Mouse (Mus musculus): ENCODE measurements around the gene Olfr1392. TPM values are rescaled to one million over a fixed set of nuclear protein-coding genes. Genes with fewer than 3 reads are reported as not detected.
"Not testable (repeated sequence)": the region's sequence is repeated elsewhere in the genome, so short reads cannot be mapped to it uniquely, and the experiment has no call there.

The Olfr1392 gene
- total RNA-seq (2021) = not detected
- long read RNA-seq, experiment 1 = 0 reads
- long read RNA-seq, experiment 2 = 0 reads

DNA sequence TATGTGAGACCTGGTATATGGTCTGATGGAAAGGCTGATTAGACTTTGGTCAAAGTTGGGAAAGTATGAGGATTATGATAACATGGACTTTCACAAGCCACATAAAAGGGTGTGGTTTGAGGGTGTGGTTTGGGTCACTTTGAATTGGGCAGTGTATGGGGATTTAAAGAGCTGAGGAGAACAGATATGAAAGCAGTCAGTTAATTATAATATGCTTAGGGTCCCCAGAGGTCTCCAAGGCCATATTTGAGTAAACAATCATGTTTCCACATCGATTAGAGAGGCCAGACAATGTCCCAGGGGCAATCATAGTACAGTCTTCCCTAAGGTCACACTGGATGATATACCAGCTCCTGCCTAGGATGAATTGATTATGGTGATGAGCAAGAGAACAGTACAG, at the start of gene Olfr1392:
Gene Olfr1392, plus strand, starts transcription at position 301 of the 400 bp plus-strand sequence.
- DNase-seq = not testable (repeated sequence)

DNA sequence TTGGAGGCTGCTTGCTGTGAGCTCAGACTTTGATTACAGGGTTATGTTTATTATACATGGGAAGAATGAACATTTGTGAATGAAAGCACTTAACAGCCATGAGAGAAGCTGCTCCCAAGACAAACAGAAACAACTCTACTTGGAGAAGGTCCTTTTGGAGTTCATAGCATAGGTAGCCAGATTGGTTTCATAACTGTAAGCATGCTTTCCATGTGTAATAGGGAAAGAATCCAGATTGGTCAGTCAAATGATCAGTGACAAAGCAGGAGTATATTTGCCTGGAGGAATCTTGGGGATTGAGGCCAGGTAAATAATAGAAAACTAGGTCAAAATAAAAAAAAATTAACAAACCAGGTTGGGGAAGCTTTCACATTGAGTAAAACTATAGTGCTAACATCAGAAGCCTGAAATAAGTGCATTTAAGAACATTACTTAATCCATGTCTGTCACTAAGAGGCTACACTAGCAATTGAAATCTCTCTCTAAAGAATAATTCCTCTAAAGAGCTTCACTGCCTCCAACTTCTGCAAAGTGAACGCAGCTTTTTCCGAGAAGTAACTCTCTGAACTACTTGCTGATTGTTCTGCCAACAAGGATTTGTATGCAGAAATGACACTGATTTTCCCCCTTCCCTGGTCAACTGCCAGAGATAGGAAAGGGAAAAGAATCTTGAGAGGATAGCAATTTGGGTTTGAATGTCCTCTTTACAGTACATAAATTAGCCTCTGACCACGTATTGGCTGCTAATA, 49.4 kb upstream of the Olfr1392 start:
- DNase-seq = no peak

DNA sequence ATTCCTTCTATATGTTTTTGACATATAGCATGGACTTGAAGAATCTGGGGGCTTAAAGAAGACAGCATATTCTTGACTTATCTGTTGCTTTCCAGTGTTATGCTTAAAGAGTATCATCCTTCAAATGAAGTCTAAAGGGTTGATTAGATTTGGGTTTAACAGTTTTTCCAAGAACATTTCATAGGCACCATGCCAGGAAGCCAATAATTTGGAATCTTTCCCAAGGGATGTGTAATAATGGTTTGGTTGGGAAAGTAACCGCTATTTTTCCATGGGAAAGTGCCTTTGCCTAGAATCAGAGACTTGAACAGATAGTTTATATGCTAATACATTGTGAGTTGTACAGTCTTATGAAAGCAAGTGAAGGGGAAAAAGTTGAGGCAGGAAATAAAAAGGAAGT, 48.2 kb upstream of the Olfr1392 start:
- DNase-seq = no peak

DNA sequence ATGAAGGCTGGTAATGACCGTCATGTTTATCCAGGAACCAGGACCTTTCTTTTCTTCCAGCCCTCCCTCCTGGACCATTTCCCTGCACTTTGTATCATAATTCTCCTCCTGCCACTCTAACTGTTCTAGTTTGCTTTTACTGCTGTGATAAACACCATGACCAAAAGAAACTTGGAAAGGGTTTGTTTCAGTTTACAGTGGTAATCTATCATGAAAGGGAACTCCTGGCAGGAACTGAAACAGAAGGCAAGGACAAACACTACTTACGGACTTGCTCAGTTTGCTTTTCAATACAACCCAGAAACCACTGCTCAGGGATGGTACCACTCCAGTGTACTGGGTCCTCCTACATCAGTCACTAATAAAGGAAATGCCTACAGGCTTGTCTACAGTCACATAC, 47.5 kb upstream of the Olfr1392 start:
- DNase-seq = no peak

DNA sequence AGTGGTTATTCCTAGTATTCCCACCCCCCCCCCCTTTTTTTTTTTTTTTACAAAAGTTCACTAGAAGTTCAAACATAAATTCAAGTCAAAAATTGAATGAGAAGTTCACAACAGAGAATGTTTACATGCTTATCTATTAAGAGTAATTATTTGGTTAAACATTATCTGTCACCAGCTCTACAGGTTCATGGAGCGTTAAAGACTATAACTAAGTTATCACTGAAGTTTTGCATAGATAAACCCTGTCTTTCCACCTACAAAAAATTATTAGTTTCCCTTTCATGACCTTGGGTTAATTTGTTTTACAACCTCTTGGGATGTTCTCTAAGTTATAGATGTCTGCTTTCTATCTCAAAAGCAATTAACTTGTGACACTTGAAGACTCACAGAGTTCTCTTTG, 44.8 kb upstream of the Olfr1392 start:
- no peak for DNase-seq

DNA sequence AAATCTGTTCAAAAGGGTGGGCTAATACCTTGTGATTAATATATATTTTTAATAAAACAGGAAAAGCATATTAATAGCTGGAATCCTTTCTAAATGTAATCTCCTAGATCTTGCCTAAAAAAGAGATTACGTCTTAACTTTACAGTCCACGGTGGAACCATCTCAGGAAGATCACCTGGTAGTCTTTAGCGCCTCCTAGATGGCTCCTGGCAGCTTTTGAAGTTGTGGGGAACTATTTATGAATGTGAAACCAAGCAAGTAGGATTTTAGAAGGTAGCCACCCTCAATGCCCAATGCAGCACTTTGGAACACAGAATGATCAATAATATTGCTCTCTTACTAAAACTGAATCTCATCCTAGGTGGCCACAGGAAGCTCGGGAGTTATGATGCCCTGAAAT, 44.2 kb upstream of the Olfr1392 start:
- DNase-seq = no peak

DNA sequence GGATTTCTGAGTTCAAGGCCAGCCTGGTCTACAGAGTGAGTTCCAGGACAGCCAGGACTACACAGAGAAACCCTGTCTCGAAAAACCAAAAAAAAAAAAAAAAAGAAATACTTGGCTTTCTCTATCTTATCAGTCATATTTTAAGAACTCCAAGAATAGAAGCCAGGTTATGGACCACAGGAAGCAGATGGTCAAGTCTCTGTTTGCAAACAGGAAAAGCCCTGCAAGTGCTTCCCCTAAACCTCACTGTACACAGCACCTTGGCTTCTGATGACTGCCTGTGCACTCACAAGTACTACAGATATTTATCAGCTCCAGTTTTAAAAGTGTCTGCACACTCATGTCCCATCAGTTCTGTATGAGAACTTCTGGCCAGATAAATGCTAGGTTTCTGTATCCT, 43.6 kb upstream of the Olfr1392 start:
- DNase-seq = no peak

DNA sequence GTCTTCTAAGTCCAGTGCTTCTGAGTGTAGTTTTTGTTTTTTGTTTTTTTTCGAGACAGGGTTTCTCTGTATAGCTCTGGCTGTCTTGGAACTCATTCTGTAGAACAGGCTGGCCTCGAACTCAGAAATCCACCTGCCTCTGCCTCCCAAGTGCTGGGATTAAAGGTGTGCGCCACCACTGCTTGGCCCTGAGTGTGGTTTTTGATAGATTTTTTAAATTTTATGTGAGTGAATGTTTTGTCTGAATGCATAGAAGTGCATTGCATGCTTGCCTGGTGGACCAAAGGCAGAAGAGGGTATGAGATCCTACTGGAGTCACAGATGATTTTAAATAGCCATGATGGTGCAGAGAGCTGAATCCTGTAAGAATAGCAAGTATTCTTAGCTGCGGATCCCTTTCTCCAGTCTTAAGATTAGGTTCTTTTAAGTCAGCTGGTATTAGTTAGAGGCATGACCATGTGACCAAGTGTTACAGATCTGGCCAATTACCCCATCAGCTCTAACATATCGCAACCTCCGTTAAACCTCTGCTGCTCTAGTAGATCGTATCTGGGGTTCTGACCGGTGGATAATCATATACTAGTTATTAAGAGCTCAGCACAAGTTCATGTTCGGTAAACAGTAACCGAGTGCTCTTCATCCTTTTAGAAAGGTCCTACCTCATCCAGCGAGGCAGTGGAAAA, 42.0 kb upstream of the Olfr1392 start:
- DNase-seq = no peak

DNA sequence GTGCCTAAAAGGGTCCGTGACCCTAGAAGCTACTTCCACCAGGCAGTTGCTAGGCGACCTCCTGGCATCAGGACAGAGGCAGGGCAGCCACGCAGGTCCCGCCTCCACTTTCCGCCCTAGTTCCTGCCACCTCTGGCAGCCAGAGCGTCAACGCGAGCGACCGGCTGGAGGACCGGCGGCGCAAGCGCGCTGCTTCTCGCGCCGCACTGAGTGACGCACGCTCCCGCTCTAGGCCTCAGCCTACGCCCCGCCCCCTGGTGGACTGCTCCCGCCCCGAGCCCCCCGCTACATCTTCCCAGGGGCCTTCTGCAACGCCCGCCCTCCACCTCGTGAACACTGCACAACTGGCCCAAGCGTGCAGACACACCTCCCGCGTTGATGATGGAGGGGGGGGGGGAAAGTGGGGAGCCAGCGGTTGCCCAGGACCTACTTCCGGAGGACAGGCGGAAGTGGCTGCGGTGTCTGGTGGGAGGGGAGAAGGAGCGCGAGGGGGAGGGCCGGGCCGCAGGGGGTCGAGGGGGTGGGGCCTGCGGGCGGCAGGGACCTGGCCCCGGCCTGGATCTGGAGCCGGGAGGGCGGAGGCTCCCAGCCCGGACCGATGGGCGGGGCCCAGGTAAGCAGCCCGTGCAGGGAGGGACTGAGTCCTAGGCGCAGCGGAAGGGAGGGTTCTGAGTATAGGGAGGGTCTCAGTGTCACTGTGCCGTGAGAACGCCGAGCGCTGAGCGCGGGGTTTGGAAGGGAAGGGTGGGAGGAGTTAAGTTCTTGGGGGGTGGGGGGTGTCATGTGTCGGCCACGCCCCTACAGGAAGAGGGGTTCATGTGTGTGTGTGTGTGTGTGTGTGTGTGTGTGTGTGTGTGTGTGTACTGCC, 41.1 kb upstream of the Olfr1392 start, which contains the start of gene Mgat1:
Gene Mgat1, plus strand, starts transcription at position 465 of the 868 bp plus-strand sequence.
- peak; percentile 94 for DNase-seq

DNA sequence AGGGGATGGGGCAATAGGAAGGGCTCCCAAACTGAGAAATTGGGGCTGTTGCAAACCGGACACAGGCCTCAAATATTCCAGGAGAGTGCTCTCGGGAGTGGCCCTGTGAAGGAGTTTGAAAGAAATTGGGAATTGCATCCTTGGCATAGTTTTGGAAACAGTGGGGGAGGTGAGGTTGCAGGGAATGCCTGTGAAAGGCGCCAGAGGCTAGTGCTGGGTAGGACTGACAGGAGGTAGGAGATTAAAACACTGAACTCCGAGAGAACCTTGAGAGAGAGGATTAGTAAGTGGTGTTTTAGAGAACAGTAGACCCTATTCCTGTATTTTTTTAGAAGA, 40.5 kb upstream of the Olfr1392 start:
- DNase-seq = no peak

DNA sequence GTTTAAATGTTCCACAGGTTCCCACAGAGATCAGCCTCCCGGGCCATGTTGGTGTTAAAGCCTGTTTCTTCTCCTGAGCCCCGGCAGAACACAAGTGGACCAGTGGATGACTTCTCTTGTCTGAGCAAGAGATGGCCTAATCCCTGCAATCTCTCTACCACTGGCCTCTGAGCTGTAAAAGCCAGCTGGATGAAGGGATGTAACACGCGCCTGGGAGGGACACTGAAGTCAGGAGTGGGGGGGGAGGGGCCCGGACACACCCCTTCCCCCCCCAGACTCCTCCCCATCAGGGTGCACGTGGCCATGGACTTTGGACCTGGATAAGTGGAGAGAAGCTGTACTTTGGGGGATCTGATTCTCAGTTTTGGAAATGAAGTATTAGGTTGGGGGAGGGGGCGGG, 39.9 kb upstream of the Olfr1392 start:
- peak; percentile 38 for DNase-seq

DNA sequence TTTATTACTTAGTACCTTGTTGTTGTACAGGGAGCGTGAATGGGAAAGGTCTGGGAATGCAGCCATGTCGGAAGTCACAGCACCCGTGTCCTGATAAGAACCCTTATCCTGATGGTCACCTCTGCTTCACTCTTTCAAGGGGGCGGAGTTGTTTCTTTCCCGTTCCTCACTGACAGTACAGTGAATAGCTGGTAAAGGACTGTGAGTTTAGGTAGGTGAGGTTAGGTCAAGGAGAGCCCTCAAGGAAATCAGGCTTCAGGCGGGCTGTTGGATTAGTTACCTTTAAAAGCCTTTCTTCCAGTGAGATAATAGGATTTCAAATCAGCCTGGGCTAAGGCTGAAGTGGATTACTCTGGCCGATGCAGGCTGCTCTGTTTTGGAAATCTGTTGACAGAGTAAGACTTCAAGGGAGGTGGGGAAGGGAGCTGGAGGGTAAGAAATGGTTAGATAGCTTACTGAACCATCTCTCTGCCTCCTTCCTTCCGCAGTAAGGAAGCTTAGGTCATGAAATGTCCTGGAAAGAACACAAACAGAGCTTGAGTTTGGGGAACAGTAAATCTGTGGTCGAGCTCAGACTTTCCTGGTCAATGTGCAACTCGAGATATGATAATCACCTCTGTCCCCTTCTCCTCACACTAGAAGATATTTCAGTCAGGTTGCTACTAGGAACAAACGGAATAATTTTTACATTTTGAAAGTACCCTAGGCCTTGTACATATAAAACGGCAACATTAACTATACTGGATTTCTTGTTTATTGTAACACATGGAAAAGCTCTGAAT, 39.3 kb upstream of the Olfr1392 start:
- DNase-seq = no peak

DNA sequence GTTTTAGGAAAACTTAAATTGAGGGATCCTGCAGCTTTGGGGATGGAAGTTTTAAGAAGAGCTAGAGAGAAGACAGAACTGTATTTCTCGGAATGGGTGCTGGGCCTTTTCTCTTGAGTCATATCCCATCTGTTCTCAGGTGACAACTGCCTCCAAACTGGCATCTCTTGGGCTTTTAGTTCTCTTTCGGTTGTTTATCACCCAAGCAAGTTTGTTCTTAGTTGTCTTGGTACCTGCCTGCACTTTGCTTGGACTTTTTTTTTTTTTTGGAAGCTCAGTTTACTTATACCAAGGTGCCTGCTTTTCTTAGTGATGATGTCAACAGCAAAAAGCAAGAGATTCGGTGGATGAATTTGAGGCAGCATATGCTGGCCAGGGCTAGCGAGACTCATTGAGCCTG, 38.6 kb upstream of the Olfr1392 start:
- no peak for DNase-seq

DNA sequence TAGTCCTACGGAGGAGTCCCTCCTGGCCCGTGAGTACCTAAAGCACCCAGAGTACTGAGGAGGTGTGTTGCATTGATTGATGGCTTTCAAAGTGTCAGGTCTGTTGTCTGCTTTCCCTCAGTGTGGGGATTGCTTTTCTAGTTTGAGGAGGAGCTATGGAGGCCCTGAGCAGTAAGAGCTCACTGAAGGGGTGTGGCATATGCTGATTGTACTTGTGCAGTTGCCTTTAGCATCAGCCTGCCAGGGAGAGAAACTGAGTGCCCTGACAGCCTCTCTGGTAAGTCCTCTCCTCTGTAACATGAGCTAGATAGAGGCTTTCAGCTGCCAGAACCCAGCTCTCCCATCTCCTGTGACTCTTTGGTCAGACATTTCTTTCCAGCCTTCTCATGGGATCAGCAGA, 37.8 kb upstream of the Olfr1392 start:
- DNase-seq = no peak

DNA sequence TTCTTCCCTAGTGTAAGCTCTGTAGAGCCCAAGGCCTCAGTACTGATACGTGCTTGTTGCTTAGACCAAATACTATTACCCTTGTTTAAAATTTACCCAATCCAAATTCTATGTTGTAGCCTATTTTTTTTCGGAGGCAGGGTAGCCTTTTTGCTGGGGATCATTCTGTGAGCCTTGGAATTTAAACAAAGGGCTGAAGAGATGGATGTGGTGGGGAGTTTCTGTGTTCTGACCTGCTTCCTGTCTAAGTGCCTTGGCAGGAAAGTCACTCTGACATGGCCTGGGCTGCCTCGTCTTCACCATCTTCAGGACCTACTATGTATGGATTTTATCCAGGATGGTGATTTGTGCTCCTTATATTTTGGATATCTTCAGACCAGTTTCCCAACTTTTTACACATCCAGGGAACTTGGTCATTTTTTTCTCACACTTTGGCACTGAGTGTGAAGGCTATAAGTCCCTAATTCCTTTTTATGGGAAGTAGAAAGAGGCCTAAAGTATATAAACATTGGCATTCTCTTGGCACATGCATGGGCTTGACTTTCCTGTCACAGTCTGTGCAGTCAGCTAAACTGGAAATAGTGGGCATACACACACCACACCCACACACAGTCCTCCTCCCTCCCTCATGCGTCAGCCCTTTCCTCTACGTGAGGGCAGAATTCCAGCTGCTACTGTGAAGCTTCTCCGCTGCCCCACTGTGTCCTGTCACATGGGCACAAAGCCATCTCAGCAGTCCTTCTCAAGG, 36.7 kb upstream of the Olfr1392 start:
- DNase-seq = no peak

DNA sequence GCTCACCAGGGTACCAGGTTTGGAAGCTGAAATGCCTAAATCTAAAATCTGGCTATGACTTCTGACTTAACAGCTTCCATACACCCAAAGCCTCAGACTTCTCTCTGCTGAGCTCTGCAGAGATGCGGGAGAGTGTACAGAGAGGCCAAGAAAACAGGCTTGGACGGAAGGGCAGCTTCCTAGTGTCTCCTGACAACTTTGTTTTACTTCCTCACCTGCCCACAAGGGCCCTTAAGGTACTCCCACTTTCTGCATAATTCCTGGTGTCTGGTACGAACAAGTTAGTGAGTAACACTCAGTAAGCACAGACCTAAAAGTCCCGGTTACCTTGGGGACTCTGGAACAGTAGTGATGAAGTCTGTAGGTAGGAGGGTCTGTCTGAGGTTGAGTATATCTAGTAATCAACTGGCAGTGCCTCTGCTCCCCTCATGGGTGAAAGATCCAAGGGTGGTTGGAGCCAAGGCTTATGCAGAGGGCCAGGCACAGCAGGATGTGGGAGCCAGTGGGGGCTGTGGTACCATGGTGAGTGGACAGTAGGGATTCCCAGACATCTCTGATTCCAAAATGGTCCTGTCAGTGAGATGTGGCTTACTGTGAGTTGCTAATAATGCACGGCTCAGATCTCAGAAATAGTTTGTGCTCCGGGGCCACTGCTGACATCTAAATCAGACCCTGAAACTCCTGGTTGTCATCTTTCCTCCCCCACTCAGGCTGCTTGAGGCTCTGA, 35.9 kb upstream of the Olfr1392 start:
- no peak for DNase-seq

DNA sequence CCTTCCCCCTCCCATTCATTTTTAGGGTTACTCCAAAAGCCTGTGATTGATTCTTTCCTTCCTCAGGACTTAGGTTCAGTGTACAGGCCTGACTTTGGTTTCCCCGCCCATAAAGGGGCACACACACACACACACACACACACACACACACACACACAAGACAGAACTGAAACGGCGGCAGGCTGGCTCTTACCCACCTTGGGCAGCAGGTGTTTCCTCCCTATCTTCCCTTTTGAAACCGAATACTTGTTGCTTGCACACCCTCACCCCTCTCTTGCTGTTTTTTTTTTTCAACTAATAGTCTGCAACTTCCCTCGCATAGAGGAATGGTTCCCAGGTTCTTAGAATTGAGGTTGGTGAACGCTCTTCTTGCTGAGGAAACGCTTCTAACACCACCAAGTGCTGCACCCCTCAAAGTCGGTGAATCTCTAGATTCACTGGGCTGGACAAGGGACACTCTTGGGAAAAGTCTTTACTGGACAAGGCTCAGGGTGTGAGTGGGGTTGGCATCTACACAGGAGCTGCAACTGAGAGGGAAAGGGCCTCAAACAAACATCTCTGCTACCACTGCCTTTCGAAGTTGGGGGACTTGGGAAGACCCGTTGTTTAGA, 35.2 kb upstream of the Olfr1392 start:
- DNase-seq = no peak

DNA sequence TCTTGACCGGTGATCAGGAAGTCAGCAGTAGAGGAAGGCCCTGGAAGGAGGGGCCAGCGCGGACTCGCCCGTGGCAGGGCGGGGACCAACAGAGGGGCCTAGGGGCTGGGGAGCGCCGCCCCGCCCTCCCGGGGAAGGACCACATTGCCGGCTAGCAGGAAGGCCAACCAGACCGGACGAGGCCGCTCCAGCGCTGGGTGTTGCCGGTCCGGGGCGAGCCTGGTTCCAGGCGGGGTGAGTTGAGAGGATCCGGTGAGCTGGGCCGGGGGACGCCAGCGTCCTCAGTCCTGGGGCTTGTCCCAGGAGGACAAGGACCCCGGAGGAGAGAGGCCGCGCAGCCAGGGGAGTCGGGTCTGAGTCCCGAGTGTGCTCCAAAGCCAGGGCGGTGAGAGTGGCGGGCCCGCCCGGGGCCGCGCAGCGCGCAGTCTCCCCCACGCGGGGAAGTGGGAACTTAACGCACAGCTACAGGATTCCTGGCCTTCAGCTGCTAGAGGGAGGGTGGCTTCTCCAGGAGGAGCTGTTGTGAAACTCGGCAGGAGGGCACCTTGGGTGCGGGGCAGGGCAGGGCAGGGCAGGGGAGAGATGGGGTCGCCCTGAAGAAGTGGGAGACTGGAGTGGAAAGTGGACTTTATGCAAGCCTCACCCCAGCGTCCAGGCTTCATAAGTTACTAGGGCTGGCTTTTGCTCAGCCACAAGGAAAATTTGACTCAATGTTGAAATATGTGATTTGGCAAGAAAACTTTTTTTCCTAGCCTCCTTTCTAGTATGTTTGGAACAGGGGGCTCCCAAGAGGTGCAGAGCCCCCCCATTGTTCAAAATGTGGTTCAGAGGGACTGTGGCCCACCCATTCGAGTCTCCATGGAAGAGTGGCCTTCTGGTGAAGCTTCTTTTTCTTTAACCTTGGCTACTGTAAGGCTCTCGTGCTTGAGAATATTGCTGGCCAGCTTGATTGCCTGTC, 34.4 kb upstream of the Olfr1392 start:
- peak; percentile 89 for DNase-seq

DNA sequence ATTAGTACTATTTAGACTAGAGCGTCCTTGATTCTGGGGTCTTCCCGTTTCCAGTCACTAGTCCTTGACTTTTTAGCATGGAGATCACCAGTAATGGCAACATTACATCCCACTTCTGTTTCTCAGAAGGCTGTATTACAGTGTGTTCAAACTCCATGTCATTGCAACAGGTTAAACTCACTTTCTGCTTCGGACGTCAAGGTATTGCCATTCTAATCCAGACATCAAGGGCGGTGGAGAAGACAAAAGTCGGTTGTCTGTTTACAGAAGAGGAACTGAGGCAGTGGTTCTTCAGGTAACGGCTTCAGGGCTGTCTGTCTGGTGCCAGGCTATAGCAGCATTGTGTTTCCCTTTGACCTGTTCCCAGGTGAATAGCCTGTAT, 33.7 kb upstream of the Olfr1392 start:
- no peak for DNase-seq

Data from gastrocnemius, postnatal 10 days (tissue).